Mouse (Mus musculus) spleen, postnatal 0 days (tissue): ENCODE results near the gene Drap1. TPM values are rescaled to one million over a fixed set of nuclear protein-coding genes. Genes with fewer than 3 reads are reported as not detected.

Experiments used
- polyA plus RNA-seq: library from polyadenylated mRNA; unstranded; fragments of >200 nt; fragmentation: Nextera tagmentation; extraction: Ambion mirVana; gene quantifications from 2 replicates; pipeline ENCODE4 v1.2.1, GENCODE M21; 2015

Gene Drap1
- 130 and 141 TPM in 2 replicates for polyA plus RNA-seq

GRCm38 (mm10) chr19:5424782-5425741 is at the start of gene Drap1, which contains the start of gene AI837181:
Gene Drap1, minus strand, starts transcription at chr19:5424979.
Gene AI837181, plus strand, starts transcription at chr19:5425144.

DNA sequence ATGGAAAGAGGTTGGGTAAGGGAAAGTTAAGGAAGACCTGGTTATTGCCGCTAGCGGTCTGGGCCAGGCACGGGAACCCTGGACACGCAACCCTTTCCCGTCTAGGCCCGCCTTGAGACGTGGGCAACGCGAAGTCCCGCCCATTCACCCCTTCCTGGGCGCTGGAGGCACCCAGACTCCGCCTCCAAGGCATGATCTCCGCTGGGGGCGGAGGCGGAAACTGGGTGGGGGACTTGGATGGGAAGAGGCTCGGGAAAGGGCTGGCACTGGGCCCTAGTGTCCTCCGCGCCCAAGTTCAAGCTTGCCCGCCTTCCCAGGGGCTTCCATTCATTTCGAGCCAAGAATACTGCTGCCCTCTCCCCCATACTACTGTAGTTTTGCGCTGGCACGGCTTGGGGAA is 48.9 kb upstream of the Drap1 start, which contains the start of gene Efemp2:
Gene Efemp2, plus strand, starts transcription at position 235 of the 400 bp plus-strand sequence.

GRCm38 (mm10) chr19:5468374-5468773 is 43.6 kb upstream of the Drap1 start, which contains the start of gene Ctsw:
Gene Ctsw, minus strand, starts transcription at chr19:5468507.

DNA sequence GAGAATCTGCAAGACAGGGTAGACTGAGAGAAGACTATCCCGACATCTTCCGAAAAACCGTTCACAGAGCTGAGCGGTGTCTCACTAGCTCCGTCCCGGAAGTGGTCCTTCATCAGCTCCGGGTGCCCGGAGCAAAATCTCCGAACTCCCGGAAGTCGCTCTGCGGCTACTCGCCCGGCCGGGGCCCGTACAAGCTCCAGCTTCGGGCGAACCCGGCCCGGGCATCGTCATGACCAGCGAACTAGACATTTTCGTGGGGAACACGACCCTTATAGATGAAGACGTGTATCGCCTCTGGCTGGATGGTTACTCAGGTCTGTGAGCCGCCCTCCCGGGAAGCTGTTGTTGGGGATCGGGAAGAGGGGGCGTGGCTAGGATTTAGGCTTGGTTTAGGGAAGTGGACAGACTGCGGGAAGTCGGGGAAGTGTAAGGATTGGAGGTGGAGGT is 35.7 kb upstream of the Drap1 start, which contains the start of gene Fibp:
Gene Fibp, plus strand, starts transcription at position 151 of the 447 bp plus-strand sequence.

DNA sequence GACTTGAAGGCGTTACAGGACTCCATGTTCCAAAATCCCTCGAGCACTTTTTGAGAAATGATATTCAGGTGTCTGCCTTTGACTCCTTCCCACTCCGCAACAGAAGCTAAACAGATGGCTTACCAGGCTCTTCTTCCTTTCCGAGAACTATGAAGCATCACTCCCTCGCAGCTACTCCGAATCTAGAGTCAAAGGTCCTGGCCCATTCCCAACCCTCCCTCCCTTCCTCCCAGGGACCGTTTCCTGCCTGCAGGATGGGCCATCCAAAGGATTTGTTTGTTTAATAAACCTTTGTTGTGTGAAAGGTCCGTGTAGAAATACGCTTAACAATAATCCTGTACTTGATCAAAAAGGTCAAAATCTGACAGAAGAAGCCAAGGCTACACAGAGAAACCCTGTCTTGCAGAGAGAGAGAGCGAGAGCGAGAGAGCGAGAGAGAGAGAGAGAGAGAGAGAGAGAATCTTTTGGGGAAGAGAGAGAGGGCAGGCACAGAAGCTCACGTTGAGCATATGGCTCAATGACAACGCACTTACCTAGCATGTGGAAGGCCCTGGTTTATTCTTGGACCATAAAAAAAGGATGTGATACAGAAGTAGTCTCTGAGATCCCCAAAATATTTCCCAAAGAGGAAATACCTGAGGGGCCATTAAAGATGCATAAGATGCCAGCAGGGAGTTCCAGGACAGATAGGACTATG is 33.1 kb upstream of the Drap1 start, which contains the start of gene Ccdc85b:
Gene Ccdc85b, minus strand, starts transcription at position 149 of the 697 bp plus-strand sequence.

GRCm38 (mm10) chr19:5447515-5448353 is 23.0 kb upstream of the Drap1 start, which contains the start of gene Fosl1:
Gene Fosl1, plus strand, starts transcription at chr19:5447547.

GRCm38 (mm10) chr19:5402293-5402692 is 22.5 kb downstream of the Drap1 start, which contains the start of gene Tsga10ip:
Gene Tsga10ip, minus strand, starts transcription at chr19:5402526.

GRCm38 (mm10) chr19:5388588-5389242 is 36.1 kb downstream of the Drap1 start, which contains the start of gene Sart1:
Gene Sart1, minus strand, starts transcription at chr19:5388703.

Other genes starting within 250 kb of the Drap1 start
- gene Pacs1, start 151.9 kb downstream of the Drap1 start, polyA plus RNA-seq, result 9.6 and 10.2 TPM in 2 replicates
- gene Sf3b2, start 129.5 kb downstream of the Drap1 start, polyA plus RNA-seq, result 172 and 197 TPM in 2 replicates
- gene Gal3st3, start 126.6 kb downstream of the Drap1 start, polyA plus RNA-seq, result 0.10 and 0.27 TPM in 2 replicates
- not detected in 2 replicates for gene Catsper1, start 89.2 kb downstream of the Drap1 start, polyA plus RNA-seq
- 0.51 and 0.99 TPM in 2 replicates for gene Cst6, start 75.4 kb downstream of the Drap1 start, polyA plus RNA-seq
- 39.3 and 43.4 TPM in 2 replicates for gene Eif1ad, start 58.2 kb downstream of the Drap1 start, polyA plus RNA-seq
- gene Banf1, start 57.8 kb downstream of the Drap1 start, polyA plus RNA-seq, result 304 and 334 TPM in 2 replicates
- gene Sart1, start 36.3 kb downstream of the Drap1 start, polyA plus RNA-seq, result 51.2 and 52.4 TPM in 2 replicates
- 0.19 and 0.29 TPM in 2 replicates for gene Tsga10ip, start 22.5 kb downstream of the Drap1 start, polyA plus RNA-seq
- 25.6 and 28.8 TPM in 2 replicates for gene AI837181, start 165 bp upstream of the Drap1 start, polyA plus RNA-seq
- gene Fosl1, start 22.6 kb upstream of the Drap1 start, polyA plus RNA-seq, result not detected in 2 replicates
- gene Ccdc85b, start 32.9 kb upstream of the Drap1 start, polyA plus RNA-seq, result 5.3 and 6.5 TPM in 2 replicates
- 55.0 and 60.8 TPM in 2 replicates for gene Fibp, start 35.6 kb upstream of the Drap1 start, polyA plus RNA-seq
- gene Ctsw, start 43.5 kb upstream of the Drap1 start, polyA plus RNA-seq, result 4.3 and 6.1 TPM in 2 replicates
- 30.8 and 37.7 TPM in 2 replicates for gene Efemp2, start 49.0 kb upstream of the Drap1 start, polyA plus RNA-seq
- 19.9 and 21.2 TPM in 2 replicates for gene Mus81, start 63.4 kb upstream of the Drap1 start, polyA plus RNA-seq
- gene Cfl1, start 65.5 kb upstream of the Drap1 start, polyA plus RNA-seq, result 1,515 and 1,595 TPM in 2 replicates
- gene 1700020D05Rik, start 78.8 kb upstream of the Drap1 start, polyA plus RNA-seq, result 0.19 and 0.21 TPM in 2 replicates
- gene Snx32, start 85.6 kb upstream of the Drap1 start, polyA plus RNA-seq, result 7.8 and 7.9 TPM in 2 replicates
- gene Ovol1, start 135.7 kb upstream of the Drap1 start, polyA plus RNA-seq, result 0.07 TPM in 1 of 2 replicates, not detected in the other
- gene Ap5b1, start 143.0 kb upstream of the Drap1 start, polyA plus RNA-seq, result 4.7 and 5.9 TPM in 2 replicates
- gene Rnaseh2c, start 176.9 kb upstream of the Drap1 start, polyA plus RNA-seq, result 154 and 175 TPM in 2 replicates
- 33.2 and 34.5 TPM in 2 replicates for gene Kat5, start 185.3 kb upstream of the Drap1 start, polyA plus RNA-seq
- 30.7 and 35.6 TPM in 2 replicates for gene Rela, start 212.5 kb upstream of the Drap1 start, polyA plus RNA-seq
- 37.1 and 42.1 TPM in 2 replicates for gene Sipa1, start 238.7 kb upstream of the Drap1 start, polyA plus RNA-seq